Mouse (Mus musculus) macrophage (primary cell): Measurements from ENCODE around the gene Zfp580. TPM values are rescaled to one million over a fixed set of nuclear protein-coding genes. Genes with fewer than 3 reads are reported as not detected.

ENCODE experiments used
- H3K27ac ChIP-seq: fragments of 350-480 bp; formaldehyde crosslinking; 2 replicates; pipeline ENCODE4 v1.9.0; 2021
- H3K36me3 ChIP-seq: fragments of 350-480 bp; formaldehyde crosslinking; 2 replicates; pipeline ENCODE4 v1.9.0; 2021; ENCODE audit errors: inconsistent target
- H3K4me3 ChIP-seq: fragments of 350-480 bp; formaldehyde crosslinking; 2 replicates; pipeline ENCODE4 v1.9.0; 2021; ENCODE audit errors: inconsistent target
- H3K79me2 ChIP-seq: fragments of 350-480 bp; formaldehyde crosslinking; 2 replicates; pipeline ENCODE4 v1.9.0; 2021; ENCODE audit errors: inconsistent target
- WGBS: methylation state at CpG from one replicate; pipeline ENCODE4 v1.1.7; 2026; ENCODE audit warnings: inconsistent platforms; ENCODE audit not compliant: missing documents; 5-methylcytosine and 5-hydroxymethylcytosine counted together
- polyA plus RNA-seq: library from polyadenylated mRNA; stranded (reverse); fragments of 250-400 nt; gene quantifications from 3 replicates; pipeline ENCODE4 v1.2.4, GENCODE M21; 2018; ENCODE audit warnings: inconsistent platforms

Gene Zfp580
- polyA plus RNA-seq, 1 experiment from 2014 or later: 2.0 TPM

DNA sequence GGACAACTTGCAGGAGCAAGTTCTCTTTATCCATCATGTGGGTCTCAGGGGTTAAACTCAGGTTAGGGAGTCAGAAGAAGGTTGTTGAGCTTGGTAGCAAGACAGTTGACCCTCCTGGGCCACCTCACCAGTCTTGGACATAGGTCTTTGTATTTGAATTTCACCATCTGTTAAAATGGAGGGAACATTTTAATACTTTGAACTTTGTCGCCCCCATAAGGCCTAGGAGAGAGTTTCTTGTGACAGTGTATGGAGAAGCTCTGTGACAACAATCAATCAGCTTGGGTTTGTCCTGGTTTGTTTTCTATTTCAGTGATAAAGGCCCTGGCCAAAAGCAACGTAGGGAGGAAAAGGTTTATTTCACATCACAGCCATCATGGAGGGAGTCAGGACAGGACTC is 4.0 kb upstream of the Zfp580 start:
- Histone ChIP-seq H3K4me3 (no peak overlapping the region), H3K36me3 (no peaks in the 10 kb centered on the region), H3K79me2 (no peaks in the 10 kb centered on the region), H3K27ac (no peak overlapping the region)
- WGBS: 13% methylated on average over 2 of the region's 2 CpGs

DNA sequence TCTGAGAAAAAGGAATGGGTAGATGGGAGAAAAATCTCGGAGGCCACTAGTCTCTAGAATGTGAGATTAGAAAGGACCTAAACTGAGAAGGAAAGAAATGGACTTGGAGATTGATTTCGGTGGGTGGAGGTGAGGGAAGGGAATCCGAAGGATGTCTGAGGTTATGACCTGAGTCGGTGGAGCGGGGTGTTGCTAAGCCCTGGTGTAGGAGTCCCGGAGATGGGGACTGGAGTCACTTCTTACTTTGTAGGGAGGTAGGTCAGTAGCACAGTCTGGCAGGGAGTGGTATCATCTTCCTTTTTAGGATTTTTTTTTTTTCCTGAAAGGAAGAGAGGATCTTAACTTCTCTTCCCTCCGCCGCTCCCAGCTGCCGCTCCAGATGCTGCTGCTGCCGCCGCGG is 1.1 kb downstream of the Zfp580 start:
- WGBS: 12% methylated on average over 12 of the region's 12 CpGs
- Histone ChIP-seq H3K36me3 (no peaks in the 10 kb centered on the region), H3K4me3 (peak overlapping the region; percentile 53; the same call in 1 of the 2 replicates), H3K79me2 (no peaks in the 10 kb centered on the region), H3K27ac (no peak overlapping the region)

- Histone ChIP-seq H3K27ac (no peak overlapping the region), H3K36me3 (no peaks in the 10 kb centered on the region), H3K79me2 (no peaks in the 10 kb centered on the region), H3K4me3 (no peak overlapping the region)
- WGBS: 10% methylated on average over 45 of the region's 45 CpGs
Observed at GRCm38 (mm10) chr7:5052931-5053343, 1.6 kb downstream of the Zfp580 start.

DNA sequence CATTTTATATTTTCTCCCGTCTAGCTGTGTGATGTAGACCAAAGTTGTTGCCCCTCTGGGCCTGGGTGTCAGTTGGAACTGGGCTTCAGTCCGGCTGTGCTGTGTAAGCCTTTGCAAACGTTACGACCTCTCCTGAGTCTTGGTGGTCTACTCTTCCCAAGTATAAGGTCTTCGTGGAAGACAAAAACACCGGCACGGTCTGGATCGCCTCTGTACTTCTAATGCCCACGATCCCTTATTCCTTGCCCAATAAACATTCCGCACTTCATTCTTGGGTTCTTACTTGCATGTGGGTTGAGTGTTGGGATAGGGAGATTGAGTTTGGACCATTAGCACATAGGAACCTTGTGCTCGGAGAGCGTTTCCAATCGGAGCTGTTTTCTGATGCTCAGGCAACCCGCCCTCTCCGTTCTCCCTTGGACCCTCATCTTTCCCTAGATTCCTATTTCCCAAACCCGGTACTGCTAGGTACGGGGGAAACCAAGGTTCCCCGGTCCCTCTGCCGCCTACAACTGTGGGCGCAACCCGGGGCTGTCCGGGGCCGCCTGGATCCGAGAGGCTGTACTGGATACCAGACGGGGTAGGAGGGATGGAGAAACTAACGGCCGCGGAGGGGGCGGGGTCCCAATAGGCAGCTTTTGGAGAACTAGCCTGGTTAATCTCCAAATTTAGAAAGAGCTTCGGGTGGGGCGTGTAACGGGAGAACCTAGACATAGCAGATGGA is 2.3 kb downstream of the Zfp580 start:
- H3K4me3 ChIP-seq: no peak overlapping the region
- no peak overlapping the region for H3K27ac ChIP-seq
- WGBS: 23% methylated on average over 32 of the region's 32 CpGs
- H3K36me3 ChIP-seq: no peaks in the 10 kb centered on the region
- no peaks in the 10 kb centered on the region for H3K79me2 ChIP-seq

GRCm38 (mm10) chr7:5056651-5057263 is 5.4 kb downstream of the Zfp580 start:
- Histone ChIP-seq H3K27ac (no peak overlapping the region), H3K79me2 (no peaks in the 10 kb centered on the region), H3K36me3 (no peaks in the 10 kb centered on the region), H3K4me3 (no peak overlapping the region)
- 13% methylated on average over 51 of the region's 55 CpGs for WGBS

DNA sequence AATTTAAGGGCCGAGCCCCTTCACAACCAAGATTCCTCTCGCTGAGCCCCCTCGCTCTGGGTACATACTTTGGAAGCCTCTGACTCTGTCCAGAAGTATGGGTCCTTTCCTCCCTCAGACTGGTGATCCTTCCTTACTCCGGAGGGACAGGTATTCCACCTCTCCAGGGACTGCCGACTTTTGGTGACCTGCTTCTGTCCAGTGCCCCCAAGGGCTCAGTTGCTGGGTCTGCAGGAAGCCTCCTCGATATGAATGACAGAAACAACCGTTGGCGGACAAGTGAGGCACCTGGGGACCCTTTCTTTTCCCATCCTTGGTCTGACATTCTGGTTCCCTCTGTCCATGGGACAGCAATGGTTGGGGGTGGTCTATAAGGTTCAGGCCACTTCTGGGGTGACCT is 6.0 kb downstream of the Zfp580 start:
- 55% methylated on average over 8 of the region's 8 CpGs for WGBS
- Histone ChIP-seq H3K36me3 (no peaks in the 10 kb centered on the region), H3K27ac (peak overlapping the region; percentile 72), H3K4me3 (no peak overlapping the region), H3K79me2 (no peaks in the 10 kb centered on the region)

GRCm38 (mm10) chr7:5057804-5058203 is 6.5 kb downstream of the Zfp580 start:
- peaks cover 3% of the 10 kb centered on the region for H3K79me2 ChIP-seq
- WGBS: 41% methylated on average over 11 of the region's 11 CpGs
- H3K4me3 ChIP-seq: no peak overlapping the region
- H3K36me3 ChIP-seq: no peaks in the 10 kb centered on the region
- peak overlapping the region; percentile 72 for H3K27ac ChIP-seq

DNA sequence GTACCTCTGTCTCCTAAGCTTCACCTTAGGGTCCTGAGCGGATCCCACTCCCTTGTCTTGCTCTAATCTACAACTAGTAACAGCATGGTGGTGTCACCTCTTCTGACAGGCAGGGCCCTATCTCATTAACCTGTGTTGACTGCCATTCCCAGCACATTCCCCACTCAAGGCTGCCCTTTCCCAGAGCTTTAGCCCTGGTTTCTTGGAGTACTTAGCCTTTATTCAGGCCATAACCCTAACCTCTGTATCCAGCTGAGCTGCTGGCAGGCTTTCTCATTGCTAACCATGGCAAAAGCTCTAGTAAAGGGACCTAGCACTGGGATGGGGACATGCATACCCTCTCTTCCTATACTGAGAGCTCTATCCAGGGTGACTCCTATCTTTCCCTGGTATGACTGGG is 7.3 kb downstream of the Zfp580 start:
- 100% methylated on average over 1 of the region's 1 CpGs for WGBS
- H3K36me3 ChIP-seq: no peaks in the 10 kb centered on the region
- peak overlapping the region; percentile 72 for H3K27ac ChIP-seq
- no peak overlapping the region for H3K4me3 ChIP-seq
- H3K79me2 ChIP-seq: peaks cover 11% of the 10 kb centered on the region

DNA sequence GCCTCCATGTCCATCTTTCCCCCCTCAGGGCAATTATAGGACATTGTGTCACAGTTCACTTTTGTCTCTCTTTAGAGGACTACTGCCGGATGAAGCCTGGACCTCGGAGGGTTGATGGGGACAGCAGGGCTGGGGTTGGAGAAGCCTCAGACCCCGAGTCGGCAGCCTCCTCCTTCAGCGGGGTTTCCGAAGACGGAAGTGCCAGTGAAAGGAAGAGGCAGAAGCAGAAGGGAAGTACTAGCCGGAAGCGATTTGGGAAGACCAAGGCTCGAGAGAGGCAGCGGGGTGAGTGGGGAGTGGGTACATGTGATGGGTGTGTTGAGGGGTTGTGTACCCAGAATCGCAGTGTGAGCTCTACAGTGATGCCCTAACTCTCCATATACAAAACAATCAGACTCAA is 8.1 kb downstream of the Zfp580 start:
- 93% methylated on average over 12 of the region's 12 CpGs for WGBS
- no peak overlapping the region for H3K4me3 ChIP-seq
- peaks cover 19% of the 10 kb centered on the region for H3K79me2 ChIP-seq
- H3K36me3 ChIP-seq: no peaks in the 10 kb centered on the region
- H3K27ac ChIP-seq: peak overlapping the region; percentile 98; the same call in 1 of the 2 replicates

DNA sequence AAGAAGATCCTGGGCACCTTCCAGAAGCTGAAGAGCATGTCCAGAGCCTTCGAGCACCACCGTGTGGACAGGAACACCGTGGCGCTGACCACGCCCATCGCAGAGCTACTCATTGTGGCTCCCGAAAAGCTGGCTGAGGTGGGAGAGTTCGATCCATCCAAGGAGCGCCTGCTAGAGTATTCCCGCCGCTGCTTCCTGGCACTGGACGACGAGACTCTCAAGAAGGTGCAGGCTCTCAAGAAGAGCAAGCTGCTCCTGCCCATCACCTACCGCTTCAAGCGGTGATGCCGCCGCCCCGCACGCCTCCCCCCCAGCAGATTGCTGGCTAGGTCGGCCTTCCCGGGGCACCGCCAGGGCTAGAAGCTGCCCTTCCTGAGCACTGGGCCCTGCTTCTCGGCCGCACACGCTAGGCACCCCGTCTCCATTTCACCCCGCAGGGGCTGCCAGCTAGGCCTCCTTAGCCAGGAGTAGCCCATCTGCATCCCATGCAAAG is 8.9 kb downstream of the Zfp580 start:
- Histone ChIP-seq H3K36me3 (no peaks in the 10 kb centered on the region), H3K4me3 (peak overlapping the region; percentile 72), H3K79me2 (peaks cover 28% of the 10 kb centered on the region), H3K27ac (peak overlapping the region; percentile 98)
- WGBS: 4% methylated on average over 26 of the region's 27 CpGs

DNA sequence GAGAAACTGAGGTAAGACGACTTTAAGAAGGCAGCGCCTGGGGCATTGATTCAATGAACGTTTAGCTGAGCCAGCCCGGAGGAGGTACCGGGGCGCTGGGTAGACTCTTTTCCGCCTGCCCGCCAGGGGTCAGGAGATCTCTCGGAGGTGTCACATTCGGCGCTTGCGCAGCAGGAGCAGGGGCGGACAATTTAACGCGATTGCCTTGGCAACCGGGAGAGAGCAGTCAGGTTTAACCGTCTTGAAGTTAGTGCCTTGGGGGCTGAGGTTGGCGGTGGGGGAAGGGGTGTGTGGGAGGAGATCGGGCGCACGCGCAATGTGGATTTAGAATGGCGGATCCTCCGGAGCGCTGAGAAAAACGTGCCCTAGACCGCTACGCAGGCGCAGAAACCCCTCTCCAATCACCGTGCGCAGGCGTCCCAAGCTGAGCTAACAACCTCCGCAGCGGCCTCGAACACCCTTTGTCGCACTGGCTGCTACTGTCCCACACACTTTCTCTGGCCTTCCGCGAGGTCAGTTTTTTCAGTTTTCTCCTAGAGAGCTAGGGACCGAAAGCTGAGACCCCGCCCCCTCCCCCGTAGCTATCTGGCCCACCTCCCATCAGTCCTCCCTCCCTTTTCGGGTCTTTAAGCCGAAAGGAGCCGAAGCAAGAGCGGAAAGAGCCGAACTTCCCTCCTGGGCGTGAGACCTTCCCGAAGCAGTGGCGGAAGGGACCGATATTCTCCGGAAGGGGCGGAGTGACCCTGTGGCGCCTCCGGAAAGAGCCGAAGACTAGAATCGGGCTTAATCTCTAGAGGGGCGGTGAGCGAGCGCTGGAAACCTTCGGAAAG is 9.8 kb downstream of the Zfp580 start:
- Histone ChIP-seq H3K36me3 (0 out of 2 replicates have a peak, but pooled peaks cover 5% of the 10 kb centered on the region), H3K79me2 (peaks cover 36% of the 10 kb centered on the region), H3K27ac (peak overlapping the region; percentile 98), H3K4me3 (peak overlapping the region; percentile 72)
- under 1% methylated on average over 54 of the region's 60 CpGs for WGBS

DNA sequence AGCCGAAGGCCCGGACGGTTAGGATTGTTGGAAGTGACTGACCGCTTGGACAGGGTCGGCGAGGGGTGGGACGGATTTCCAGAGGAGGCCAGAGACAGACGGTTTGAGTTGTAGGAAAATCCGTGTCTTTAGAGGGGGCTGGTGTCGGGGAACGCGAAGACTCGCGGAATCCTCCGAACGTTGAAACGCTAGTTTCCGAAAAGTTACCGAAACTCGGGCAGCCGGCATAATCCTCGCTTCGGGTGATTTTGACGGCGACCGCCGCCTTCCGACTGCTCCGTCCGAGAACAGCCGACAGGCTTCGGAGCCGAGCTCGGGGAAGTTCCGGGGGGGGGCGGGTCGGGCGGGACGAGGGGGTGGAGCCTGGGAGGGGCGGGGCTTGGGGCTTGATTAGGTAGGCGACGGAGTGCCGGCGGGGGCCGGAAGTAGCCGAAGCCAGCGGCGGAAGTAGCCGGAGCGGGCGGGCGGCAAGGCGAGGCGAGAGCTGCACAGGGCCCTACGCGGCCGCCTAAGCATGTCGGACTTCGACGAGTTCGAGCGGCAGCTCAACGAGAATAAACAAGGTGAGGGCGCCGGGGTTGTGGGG is 10.5 kb downstream of the Zfp580 start, which contains the start of gene U2af2:
TSS of gene U2af2 (plus strand) at position 370 of the 586 bp plus-strand sequence.
- peak within 1 kb of the TSS; percentile 98 for H3K27ac ChIP-seq
- H3K79me2 ChIP-seq: peaks cover 44% of the 10 kb centered on the region
- H3K36me3 ChIP-seq: peaks cover 9% of the 10 kb centered on the region
- peak within 1 kb of the TSS; percentile 72 for H3K4me3 ChIP-seq
- whole genome bisulfite sequencing: under 1% methylated on average over 53 of the region's 65 CpGs

DNA sequence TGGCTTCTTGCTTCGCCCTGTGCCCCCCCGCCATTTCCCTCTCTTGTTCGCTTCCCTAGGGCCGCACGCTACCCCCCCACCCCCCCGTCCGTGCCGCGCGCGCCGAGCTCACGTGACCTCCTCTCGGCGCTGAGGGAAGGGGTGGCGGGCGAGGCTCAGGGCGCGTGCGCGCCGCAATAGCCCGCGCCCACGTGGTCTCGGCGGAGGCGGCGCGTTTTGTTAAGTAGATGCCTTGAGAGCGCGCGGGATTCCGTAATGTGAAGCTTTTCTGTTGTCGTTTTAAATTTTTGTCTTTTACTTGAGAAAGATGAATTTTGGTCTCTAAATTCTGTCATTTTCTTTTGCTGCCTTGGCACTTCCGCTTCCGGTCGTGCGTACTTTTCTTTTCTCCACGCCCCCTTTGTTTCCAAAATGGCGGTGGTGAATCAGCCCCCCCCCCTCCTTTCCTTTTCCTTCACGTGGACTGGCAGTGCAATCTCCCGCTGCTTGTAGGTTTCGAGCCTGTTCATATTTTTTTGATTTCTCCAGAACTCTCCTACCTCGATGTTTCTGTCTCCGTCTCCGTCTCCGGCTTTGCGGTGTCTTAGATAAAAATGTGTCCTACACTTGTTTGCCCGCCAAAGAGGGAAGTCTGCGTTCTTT is 11.1 kb downstream of the Zfp580 start:
- Histone ChIP-seq H3K27ac (peak overlapping the region; percentile 65), H3K4me3 (peak overlapping the region; percentile 72), H3K79me2 (peaks cover 50% of the 10 kb centered on the region), H3K36me3 (peaks cover 15% of the 10 kb centered on the region)
- under 1% methylated on average over 50 of the region's 51 CpGs for WGBS

DNA sequence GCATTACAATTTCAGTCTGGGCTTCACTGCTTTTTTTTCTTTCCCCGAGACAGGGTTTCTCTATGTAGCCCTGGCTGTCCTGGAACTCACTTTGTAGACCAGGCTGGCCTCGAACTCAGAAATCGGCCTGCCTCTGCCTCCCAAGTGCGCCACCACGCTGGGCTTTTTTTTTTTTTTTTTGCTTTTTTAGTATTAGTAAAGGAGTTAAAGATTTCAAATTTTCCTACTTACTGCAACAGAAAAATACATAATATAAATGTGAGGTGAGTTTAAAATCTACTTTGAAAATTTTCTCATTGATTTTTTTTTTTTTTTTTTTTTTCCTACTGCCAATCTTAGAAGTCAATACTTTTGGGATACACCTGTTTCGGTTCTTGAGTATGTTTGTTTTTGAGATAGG is 13.5 kb downstream of the Zfp580 start:
- Histone ChIP-seq H3K27ac (0 out of 2 replicates have a peak overlapping the region, but pooled peaks have one; percentile 65), H3K79me2 (peaks cover 74% of the 10 kb centered on the region), H3K4me3 (no peak overlapping the region), H3K36me3 (peaks cover 38% of the 10 kb centered on the region)
- WGBS: 100% methylated on average over 2 of the region's 6 CpGs
